Mouse (Mus musculus) hindbrain, embryonic 16.5 days (tissue): ENCODE measurements at regions not wholly inside any gene's neighbourhood (a gene's known extent, or its start where the extent isn't known, plus 50 kb on each side); places are given as distances from the start of the nearest gene placed in this dataset.

ENCODE experiments used
- ATAC-seq: fragments of 200-750 bp; cut with Nextera tagmentation; 2 replicates; pipeline ENCODE4 v1.8.0; 2017; ENCODE audit warnings: moderate TSS enrichment, moderate library complexity
- H3K27ac ChIP-seq: fragments of 300-500 bp; sonication (generic); 2 replicates; pipeline ENCODE4 v1.5.1; 2014; ENCODE audit warnings: low read depth, mild to moderate bottlenecking, control low read depth, low read length, moderate library complexity
- H3K27me3 ChIP-seq: fragments of 300-500 bp; sonication (generic); replicated peaks from 2 replicates; pipeline ENCODE4 v1.6.1; 2014; ENCODE audit warnings: low read length; ENCODE audit not compliant: control insufficient read depth, insufficient read depth
- H3K36me3 ChIP-seq: fragments of 300-500 bp; sonication (generic); 2 replicates; pipeline ENCODE4 v1.6.1; 2014; ENCODE audit warnings: mild to moderate bottlenecking, low read length, moderate library complexity, mixed read lengths; ENCODE audit not compliant: control insufficient read depth, insufficient read depth
- H3K4me1 ChIP-seq: fragments of 300-500 bp; sonication (generic); 2 replicates; pipeline ENCODE4 v1.6.1; 2014; ENCODE audit warnings: low read depth, low read length; ENCODE audit not compliant: control insufficient read depth, insufficient read depth
- H3K4me2 ChIP-seq: fragments of 300-500 bp; sonication (generic); 2 replicates; pipeline ENCODE4 v1.6.1; 2014; ENCODE audit warnings: mild to moderate bottlenecking, low read length, control low read depth, moderate library complexity
- H3K4me3 ChIP-seq: fragments of 300-500 bp; sonication (generic); 2 replicates; pipeline ENCODE4 v1.5.1; 2014; ENCODE audit warnings: mild to moderate bottlenecking, low read length, control low read depth, moderate library complexity
- H3K9ac ChIP-seq: fragments of 300-500 bp; sonication (generic); 2 replicates; pipeline ENCODE4 v1.6.1; 2014; ENCODE audit warnings: low read depth, mild to moderate bottlenecking, control low read depth, low read length, moderate library complexity
- H3K9me3 ChIP-seq: fragments of 300-500 bp; sonication (generic); 2 replicates; pipeline ENCODE4 v1.6.1; 2014; ENCODE audit warnings: mild to moderate bottlenecking, low read length, moderate library complexity; ENCODE audit not compliant: control insufficient read depth
- WGBS: fragments of 180-500 bp; shearing (Covaris S2); extraction: QIAGEN DNeasy Blood & Tissue Kit; methylation state at CpG from one replicate; pipeline ENCODE4 v1.1.7; 2014; 5-methylcytosine and 5-hydroxymethylcytosine counted together

- H3K9ac ChIP-seq = no peak overlapping the region
- no peak overlapping the region for H3K4me2 ChIP-seq
- no peak for ATAC-seq
- no peak overlapping the region for H3K27ac ChIP-seq
- no peak overlapping the region for H3K4me3 ChIP-seq
- peaks cover 12% of the 10 kb centered on the region for H3K27me3 ChIP-seq
- no peaks in the 10 kb centered on the region for H3K36me3 ChIP-seq
- H3K4me1 ChIP-seq = no peaks in the 10 kb centered on the region
- 20% methylated on average over 12 of the region's 12 CpGs for WGBS
- no peaks in the 10 kb centered on the region for H3K9me3 ChIP-seq
Measured at GRCm38 (mm10) chr10:19448838-19449559, 92.7 kb downstream of the Olig3 start.

DNA sequence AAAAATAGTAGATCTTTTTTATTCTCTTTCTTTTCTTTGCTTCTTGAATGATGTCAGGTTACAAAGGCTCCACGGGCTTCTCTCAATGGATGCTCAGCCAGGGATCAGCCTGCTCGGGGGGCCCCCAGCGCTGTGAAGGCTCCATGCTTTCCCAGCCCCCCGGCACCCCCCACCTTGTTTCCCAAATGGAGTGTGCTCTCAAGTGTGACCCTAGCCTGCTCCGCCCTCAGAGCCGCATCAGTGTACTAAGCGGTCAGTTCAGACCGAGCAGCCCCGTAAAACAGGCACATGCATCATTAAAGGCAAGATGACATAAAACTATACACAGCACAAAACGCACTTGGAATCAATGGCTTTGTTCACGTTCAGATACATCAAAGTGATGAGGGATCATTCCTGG, 102.7 kb downstream of the Olig3 start:
- no peaks in the 10 kb centered on the region for H3K4me1 ChIP-seq
- no peaks in the 10 kb centered on the region for H3K9me3 ChIP-seq
- peak; percentile 61; the same call in 1 of the 2 replicates for ATAC-seq
- no peak overlapping the region for H3K27ac ChIP-seq
- peaks cover 8% of the 10 kb centered on the region for H3K27me3 ChIP-seq
- WGBS = 21% methylated on average over 11 of the region's 11 CpGs
- H3K36me3 ChIP-seq = no peaks in the 10 kb centered on the region
- H3K9ac ChIP-seq = no peak overlapping the region
- no peak overlapping the region for H3K4me3 ChIP-seq
- H3K4me2 ChIP-seq = peak overlapping the region; percentile 48

DNA sequence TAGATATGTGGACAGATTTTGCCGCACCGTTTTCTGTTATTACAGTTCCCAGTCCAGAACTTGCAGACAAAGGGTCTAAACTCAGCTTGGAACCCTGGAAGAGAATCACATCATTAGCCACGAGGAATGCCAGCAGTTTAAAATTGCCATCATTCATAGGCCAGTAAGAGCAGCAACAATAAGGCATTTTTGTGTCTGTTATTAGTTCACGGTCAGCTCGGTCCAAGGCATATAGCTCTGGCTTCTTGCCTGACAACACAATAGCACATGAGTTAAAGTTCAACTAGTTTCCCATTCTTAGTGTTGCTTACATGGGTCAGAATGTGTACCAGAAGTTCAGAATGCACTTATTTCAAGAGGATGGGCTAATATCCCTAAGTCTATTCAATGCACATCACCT, 103.4 kb downstream of the Olig3 start:
- Histone ChIP-seq H3K27me3 (peaks cover 7% of the 10 kb centered on the region), H3K9ac (no peak overlapping the region), H3K27ac (no peak overlapping the region), H3K4me3 (no peak overlapping the region), H3K36me3 (no peaks in the 10 kb centered on the region), H3K9me3 (no peaks in the 10 kb centered on the region), H3K4me2 (no peak overlapping the region), H3K4me1 (no peaks in the 10 kb centered on the region)
- no peak for ATAC-seq
- 34% methylated on average over 5 of the region's 5 CpGs for WGBS

DNA sequence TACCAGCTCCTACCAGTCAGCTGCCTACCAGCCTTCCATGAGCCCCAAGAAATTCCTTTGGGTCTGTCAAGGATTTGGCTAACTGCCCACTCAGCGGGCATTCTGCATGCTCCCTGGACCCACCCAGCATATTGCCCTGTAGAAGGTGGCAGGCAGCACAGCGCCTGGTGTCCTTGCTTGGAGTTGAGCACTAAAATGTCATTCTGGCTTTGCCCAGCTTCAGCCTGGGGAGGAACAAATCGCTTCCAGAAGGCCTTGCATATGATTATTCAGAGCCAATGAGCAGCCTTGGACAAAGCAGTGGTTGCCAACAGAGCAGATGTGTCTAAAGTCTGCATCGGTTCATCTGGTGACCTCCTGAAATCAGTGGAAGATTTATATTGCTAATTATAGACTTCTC, 103.8 kb downstream of the Olig3 start:
- peak; percentile 80 for ATAC-seq
- H3K9ac ChIP-seq = no peak overlapping the region
- H3K27ac ChIP-seq = no peak overlapping the region
- WGBS = 39% methylated on average over 4 of the region's 4 CpGs
- peaks cover 5% of the 10 kb centered on the region for H3K27me3 ChIP-seq
- H3K9me3 ChIP-seq = no peaks in the 10 kb centered on the region
- H3K4me1 ChIP-seq = no peaks in the 10 kb centered on the region
- no peaks in the 10 kb centered on the region for H3K36me3 ChIP-seq
- H3K4me2 ChIP-seq = no peak overlapping the region
- H3K4me3 ChIP-seq = no peak overlapping the region

- Histone ChIP-seq H3K27ac (no peak overlapping the region), H3K9me3 (no peaks in the 10 kb centered on the region), H3K4me2 (no peak overlapping the region), H3K9ac (no peak overlapping the region), H3K36me3 (no peaks in the 10 kb centered on the region), H3K27me3 (peaks cover 4% of the 10 kb centered on the region), H3K4me1 (no peaks in the 10 kb centered on the region), H3K4me3 (no peak overlapping the region)
- WGBS = 76% methylated on average over 3 of the region's 3 CpGs
- no peak for ATAC-seq
Measured at GRCm38 (mm10) chr10:19463800-19464199, 107.5 kb downstream of the Olig3 start.

DNA sequence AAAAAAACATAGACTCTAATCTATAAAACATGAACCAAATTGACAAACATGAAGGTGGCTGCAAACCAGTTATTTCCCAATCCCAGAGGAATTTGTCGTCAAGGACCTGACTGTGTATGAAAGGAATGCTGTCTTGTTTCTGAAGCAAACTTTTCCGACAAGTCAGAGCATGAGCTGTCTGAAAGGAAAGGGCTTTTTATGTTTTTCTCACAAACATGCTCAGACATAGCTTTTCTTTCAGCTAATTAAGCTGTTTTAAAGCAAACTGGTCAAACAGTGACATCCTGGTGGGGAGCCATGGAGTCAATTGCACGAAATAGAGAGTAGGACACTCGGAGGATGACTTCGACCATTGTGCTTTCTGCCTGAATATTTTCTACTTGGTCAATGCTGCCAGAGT, 108.2 kb downstream of the Olig3 start:
- H3K36me3 ChIP-seq = no peaks in the 10 kb centered on the region
- H3K27me3 ChIP-seq = peaks cover 4% of the 10 kb centered on the region
- no peak overlapping the region for H3K27ac ChIP-seq
- H3K9me3 ChIP-seq = no peaks in the 10 kb centered on the region
- no peaks in the 10 kb centered on the region for H3K4me1 ChIP-seq
- no peak for ATAC-seq
- 22% methylated on average over 5 of the region's 5 CpGs for WGBS
- no peak overlapping the region for H3K4me2 ChIP-seq
- H3K4me3 ChIP-seq = no peak overlapping the region
- no peak overlapping the region for H3K9ac ChIP-seq

DNA sequence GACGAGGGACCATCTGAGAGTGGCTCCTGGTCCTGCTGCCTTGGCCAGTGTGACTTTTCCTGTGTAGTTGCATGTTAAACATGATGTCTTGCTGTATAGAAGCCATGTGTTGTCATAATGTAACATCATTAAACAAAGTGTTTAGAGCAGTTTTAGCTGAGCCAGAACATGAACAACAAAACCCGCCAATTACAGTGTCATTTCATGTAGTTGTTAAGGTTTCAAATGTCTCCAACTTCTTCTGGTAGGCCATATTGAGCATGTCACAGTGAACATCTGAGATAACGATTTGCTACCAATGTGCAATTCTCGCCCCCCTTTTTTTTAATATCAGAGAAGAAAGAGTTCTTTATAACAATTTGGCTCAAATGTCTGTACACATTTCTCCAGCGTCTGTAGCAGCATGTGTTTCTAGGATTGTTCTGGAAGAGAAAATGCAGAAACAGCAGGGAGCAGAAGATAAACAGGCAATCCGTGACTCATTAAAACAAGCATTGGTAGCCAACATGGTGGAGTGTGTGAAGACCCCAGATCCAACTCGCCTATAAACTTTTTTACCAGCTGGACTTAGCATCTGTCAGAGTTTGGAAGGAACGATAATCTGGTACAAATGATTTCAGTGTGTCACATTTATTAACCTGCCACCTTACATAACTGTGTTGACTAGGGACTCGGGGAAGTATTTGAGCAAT, 115.2 kb downstream of the Olig3 start:
- H3K4me3 ChIP-seq = no peak overlapping the region
- no peaks in the 10 kb centered on the region for H3K4me1 ChIP-seq
- no peak for ATAC-seq
- 62% methylated on average over 9 of the region's 9 CpGs for WGBS
- no peak overlapping the region for H3K27ac ChIP-seq
- H3K36me3 ChIP-seq = no peaks in the 10 kb centered on the region
- H3K9ac ChIP-seq = no peak overlapping the region
- H3K4me2 ChIP-seq = no peak overlapping the region
- H3K27me3 ChIP-seq = peaks cover 9% of the 10 kb centered on the region
- H3K9me3 ChIP-seq = no peaks in the 10 kb centered on the region

DNA sequence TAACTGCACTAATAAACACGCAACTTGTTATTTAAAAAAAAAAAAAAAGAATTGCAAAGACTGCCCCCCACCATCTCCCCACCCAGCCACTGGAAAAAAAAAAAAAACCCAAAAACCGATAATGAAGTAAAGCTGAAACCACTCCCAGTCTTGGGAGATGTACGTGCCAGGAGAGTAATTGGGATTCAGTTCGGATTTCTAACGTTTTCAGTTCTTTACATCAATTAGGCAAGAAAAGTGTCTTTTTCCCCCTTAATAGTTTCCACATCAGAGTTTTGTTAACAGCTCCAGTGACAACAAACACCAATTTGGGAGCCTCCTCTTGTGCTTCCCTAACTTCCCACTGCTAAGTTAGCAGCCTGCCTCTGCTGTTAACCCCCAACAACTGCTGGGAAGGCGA, 115.7 kb downstream of the Olig3 start:
- no peak overlapping the region for H3K9ac ChIP-seq
- H3K4me2 ChIP-seq = no peak overlapping the region
- H3K4me1 ChIP-seq = no peaks in the 10 kb centered on the region
- no peaks in the 10 kb centered on the region for H3K36me3 ChIP-seq
- no peak overlapping the region for H3K4me3 ChIP-seq
- ATAC-seq = no peak
- H3K9me3 ChIP-seq = no peaks in the 10 kb centered on the region
- 58% methylated on average over 6 of the region's 6 CpGs for WGBS
- H3K27ac ChIP-seq = no peak overlapping the region
- peaks cover 9% of the 10 kb centered on the region for H3K27me3 ChIP-seq

DNA sequence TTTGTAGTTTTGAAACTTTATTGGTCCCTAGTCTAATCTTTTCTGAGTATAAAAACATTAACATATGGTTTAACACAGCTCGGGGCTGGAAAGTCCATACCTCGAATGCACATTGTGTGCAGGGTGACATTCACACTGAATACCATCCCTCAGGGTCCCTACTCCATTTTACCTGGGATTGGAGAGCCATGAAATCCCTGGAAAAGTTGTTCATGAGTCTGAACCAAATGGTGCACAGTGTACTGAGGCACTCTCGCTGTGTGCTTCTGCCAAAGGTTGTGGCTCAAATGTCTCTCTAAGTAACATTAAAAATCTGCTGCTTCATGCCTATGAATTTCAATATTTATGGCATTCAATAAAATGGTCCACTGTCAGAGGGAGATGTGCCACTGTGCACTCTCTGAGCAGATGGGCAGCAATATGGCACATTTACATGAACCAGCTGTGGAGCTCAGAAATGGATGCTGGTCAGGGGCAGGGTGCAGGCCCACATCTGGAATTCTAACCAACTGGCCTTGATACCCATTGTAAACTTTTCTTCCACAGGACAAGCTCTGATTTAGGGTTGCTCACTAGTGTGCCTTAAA, 116.7 kb downstream of the Olig3 start:
- no peaks in the 10 kb centered on the region for H3K4me1 ChIP-seq
- no peaks in the 10 kb centered on the region for H3K9me3 ChIP-seq
- no peak overlapping the region for H3K4me3 ChIP-seq
- H3K4me2 ChIP-seq = no peak overlapping the region
- no peak overlapping the region for H3K27ac ChIP-seq
- H3K27me3 ChIP-seq = peaks cover 9% of the 10 kb centered on the region
- H3K36me3 ChIP-seq = no peaks in the 10 kb centered on the region
- no peak overlapping the region for H3K9ac ChIP-seq
- 80% methylated on average over 3 of the region's 3 CpGs for WGBS
- ATAC-seq = no peak
